Mouse (Mus musculus): ENCODE results near the gene Il11ra1.
"Not testable (repeated sequence)": the region's sequence is repeated elsewhere in the genome, so short reads cannot be mapped to it uniquely, and the experiment has no call there.

The Il11ra1 gene

DNA sequence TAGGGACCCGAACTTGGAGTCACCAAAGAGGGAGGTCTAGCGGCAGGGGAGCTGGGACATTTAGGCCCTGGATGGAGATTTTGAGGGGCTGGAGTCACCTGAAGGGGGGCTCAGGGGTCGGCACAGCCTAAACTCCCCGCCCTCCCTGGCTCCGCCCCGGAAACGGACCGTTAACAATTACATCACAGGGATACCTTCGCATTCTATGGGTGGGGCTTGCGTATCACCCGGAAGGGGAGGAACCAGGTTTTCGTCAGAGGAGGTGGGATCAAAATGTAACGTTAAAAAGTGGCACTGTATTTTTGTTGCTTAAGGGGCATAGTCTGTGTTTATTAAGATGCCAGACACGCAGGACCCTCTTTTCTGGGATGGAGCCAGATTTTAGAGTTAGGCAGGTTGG is 74.2 kb downstream of the Il11ra1 start, which contains the start of gene Ccl27a:
Ccl27a (minus strand) TSS at position 246 of the 400 bp plus-strand sequence.
- in situ Hi-C loops (cut with MboI, MseI) = loop anchor here (25.0 kb wide), 1 partner anchor 488 kb away; the partner anchor contains the start of gene Ccl21b

- in situ Hi-C loops (cut with MboI, MseI) = loop anchor here (25.0 kb wide), 1 partner anchor 488 kb away; the partner anchor contains the start of gene Ccl21b
These were observed 74.7 kb downstream of the Il11ra1 start for GRCm38 (mm10) chr4:41774506-41774905.

GRCm38 (mm10) chr4:41775840-41776239 is 76.1 kb downstream of the Il11ra1 start:
- in situ Hi-C loops (cut with MboI, MseI) = not testable (repeated sequence)

DNA sequence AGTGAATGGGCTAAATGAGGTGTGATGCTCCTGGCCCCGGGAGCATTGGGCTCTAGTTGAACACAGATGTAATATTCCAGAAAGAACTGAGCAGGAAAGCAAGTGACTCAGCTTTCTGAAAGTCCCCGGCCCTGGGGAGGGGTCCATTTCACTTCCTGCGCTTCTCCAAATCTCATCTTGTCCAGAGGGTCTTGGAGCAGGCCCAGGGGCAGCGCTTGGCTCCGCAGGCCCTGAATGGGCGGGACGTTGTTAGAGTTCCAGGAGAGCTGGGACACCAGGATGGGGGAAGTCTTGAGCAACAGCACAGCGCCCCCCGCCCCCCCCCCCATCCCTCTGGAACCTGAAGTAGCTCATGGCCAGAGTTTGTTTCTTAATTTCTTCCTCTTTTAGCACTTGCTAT is 81.5 kb downstream of the Il11ra1 start:
- in situ Hi-C loops (cut with MboI, MseI) = not testable (repeated sequence)

- in situ Hi-C loops (cut with MboI, MseI) = not testable (repeated sequence)
These were observed 82.1 kb downstream of the Il11ra1 start for GRCm38 (mm10) chr4:41781748-41782485.

- in situ Hi-C loops (cut with MboI, MseI) = not testable (repeated sequence)
These were observed 82.9 kb downstream of the Il11ra1 start for GRCm38 (mm10) chr4:41782711-41783110.

GRCm38 (mm10) chr4:41783197-41783596 is 83.4 kb downstream of the Il11ra1 start:
- in situ Hi-C loops (cut with MboI, MseI) = not testable (repeated sequence)

Measured in T-helper 2 cell (primary cell).